Mouse (Mus musculus): Measurements from ENCODE around the gene Cx3cl1.

Gene Cx3cl1

DNA sequence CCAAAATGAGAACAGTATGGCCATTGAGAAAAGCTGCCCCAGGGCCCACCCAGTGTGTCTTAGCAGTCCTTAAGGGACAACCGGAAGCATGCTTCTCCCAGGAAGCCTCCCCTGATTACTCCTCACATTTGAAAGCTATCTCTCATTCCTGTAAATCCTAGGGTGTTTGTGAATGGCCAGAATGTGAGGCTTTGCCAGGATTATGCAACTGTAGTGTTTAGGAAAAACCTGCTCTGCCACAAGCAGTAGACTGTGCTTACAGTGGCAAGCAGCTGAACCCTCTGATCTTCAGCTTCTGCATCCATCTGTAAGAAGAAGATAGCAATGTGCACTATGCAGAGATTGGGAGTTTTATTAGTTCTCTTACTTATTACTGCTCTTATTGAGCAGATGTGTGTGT is 2.8 kb downstream of the Cx3cl1 start:
- no peak for DNase-seq

GRCm38 (mm10) chr8:94776346-94776745 is 4.5 kb downstream of the Cx3cl1 start:
- no peak for DNase-seq

DNA sequence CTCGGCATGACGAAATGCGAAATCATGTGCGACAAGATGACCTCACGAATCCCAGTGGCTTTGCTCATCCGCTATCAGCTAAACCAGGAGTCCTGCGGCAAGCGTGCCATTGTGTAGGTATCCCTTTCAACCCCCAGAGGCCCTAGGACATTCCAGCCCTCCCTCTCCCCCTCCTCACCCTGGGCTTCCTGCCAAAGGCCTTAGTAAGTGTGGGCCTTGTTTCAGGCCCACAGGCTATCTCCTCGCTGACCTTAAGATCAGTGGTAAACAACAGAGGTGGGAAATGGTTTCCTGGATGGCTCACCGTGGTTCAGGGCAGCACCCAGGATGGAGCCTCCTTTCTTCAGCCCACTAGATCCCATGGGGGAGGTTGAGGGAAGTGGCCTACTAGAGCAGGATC is 6.2 kb downstream of the Cx3cl1 start:
- DNase-seq, result no peak

GRCm38 (mm10) chr8:94778473-94778872 is 6.7 kb downstream of the Cx3cl1 start:
- no peak for DNase-seq

GRCm38 (mm10) chr8:94778895-94779533 is 7.2 kb downstream of the Cx3cl1 start:
- DNase-seq, result no peak

DNA sequence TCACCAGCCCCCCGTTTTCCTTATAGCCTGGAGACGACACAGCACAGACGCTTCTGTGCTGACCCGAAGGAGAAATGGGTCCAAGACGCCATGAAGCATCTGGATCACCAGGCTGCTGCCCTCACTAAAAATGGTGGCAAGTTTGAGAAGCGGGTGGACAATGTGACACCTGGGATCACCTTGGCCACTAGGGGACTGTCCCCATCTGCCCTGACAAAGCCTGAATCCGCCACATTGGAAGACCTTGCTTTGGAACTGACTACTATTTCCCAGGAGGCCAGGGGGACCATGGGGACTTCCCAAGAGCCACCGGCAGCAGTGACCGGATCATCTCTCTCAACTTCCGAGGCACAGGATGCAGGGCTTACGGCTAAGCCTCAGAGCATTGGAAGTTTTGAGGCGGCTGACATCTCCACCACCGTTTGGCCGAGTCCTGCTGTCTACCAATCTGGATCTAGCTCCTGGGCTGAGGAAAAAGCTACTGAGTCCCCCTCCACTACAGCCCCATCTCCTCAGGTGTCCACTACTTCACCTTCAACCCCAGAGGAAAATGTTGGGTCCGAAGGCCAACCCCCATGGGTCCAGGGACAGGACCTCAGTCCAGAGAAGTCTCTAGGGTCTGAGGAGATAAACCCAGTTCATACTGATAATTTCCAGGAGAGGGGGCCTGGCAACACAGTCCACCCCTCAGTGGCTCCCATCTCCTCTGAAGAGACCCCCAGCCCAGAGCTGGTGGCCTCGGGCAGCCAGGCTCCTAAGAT is 7.9 kb downstream of the Cx3cl1 start:
- DNase-seq, result no peak

- DNase-seq, result no peak
Observed at GRCm38 (mm10) chr8:94780491-94781154, 8.8 kb downstream of the Cx3cl1 start.

DNA sequence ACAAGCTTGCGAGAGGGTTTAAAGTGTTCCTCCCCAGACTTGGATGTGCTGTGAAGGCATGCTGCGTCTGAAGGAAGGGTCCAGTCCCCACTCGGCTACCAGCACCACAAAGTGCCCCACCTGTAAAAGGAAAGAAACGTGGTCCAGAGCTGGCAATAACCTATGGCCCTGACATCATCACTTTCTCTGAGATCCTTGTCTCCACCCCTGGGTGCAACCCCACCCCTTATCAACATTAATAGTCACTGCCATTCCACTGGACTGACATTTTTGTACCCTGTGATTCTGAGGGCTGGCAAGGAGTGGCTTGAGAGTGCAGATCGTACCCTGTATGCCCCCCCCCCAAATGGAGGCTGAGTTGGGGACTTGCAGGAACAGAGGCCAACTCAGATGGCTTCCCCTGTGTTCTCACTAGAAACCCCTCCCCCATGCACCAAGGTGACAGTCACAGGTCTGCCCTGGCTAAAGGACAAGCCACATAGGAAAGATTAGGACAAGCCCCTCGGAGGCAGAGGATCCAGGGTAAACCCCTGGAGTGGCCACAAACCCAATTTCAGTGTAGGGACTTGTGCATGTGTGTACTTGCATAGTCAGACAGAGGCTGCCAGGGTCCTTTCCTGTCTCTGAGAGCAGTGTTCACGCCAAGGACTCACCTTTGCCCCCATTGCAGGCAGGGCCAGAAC is 9.5 kb downstream of the Cx3cl1 start:
- DNase-seq, result no peak

- no peak for DNase-seq
Observed at GRCm38 (mm10) chr8:94781838-94782235, 10.0 kb downstream of the Cx3cl1 start.

DNA sequence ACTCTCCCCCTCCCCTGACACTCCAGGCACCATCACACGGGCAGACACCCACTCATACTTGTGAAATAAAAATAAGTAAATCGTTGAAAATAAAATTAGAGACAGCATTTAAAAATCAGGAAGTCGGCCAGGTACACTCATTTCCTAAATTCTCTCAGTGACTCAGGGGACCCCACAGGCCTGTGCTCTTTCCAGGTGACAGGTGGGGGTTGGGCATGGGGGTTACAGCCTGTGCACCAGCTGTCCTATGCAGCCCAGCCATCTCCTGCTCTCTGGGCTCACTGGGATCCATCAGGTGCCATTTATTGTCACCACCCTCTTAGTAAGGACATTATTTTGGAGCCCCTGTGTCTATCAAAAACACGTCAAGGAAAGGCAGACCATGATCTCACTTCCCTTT is 12.1 kb downstream of the Cx3cl1 start:
- DNase-seq, result no peak

DNA sequence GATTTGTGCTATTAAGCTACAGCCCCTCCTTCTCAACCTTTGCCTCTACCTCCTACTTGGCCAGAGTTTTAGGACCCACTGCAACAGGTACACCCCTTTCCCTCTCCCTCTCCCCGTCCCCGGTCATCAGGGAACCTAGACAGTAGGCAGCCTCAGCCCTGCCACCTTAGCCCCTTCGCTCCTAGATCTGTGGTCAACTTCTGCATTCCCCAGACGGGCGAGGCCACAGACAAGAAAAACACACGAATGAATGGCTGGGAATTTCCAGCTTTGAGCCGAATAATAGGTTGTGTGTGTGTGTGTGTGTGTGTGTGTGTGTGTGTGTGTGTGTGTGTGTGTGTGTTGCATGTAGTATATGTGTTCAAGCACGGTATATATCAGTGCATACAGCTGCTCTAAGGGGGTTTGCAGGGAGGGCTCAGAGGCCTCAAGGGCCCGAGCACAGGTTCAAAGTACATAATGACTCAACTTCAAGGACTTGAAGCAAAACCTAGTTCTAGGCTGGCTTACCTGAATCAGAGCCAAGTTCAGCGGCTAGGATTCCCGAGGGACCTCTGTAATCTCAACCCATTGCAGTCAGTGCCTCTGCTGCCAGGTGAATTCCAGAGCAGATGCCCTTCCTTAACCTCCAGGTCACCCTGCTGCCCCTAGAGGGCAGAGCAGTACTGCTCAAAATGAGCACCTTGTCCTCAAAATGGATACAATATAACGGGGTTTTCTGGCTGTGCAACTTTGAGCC is 13.6 kb downstream of the Cx3cl1 start:
- DNase-seq, result no peak

- DNase-seq, result no peak
Observed at GRCm38 (mm10) chr8:94785995-94786595, 14.3 kb downstream of the Cx3cl1 start.

- DNase-seq, result no peak
Observed at GRCm38 (mm10) chr8:94787524-94788501, 16.0 kb downstream of the Cx3cl1 start.

- no peak for DNase-seq
Observed at GRCm38 (mm10) chr8:94789256-94789955, 17.6 kb downstream of the Cx3cl1 start.

GRCm38 (mm10) chr8:94794368-94794767 is 22.6 kb downstream of the Cx3cl1 start:
- no peak for DNase-seq

DNA sequence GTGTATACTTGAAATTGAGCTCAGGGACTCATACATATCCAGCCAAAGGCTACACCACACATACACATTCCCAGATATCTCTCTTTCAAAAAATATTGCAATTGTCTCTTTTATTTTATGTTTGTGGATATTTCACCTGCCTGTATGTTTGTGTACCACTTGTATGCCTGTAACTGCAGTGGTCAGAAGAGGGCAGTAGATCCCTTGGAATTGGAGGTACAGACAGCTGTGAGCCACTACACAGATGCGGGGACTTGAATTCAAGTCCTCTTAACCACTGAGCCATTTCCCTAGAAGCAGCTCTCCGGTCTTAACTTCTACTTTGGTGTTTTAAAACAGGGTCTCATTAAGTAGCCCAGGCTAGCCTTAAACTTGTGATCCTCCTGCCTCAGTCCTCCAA is 23.0 kb downstream of the Cx3cl1 start:
- no peak for DNase-seq

- DNase-seq, result no peak
Observed at GRCm38 (mm10) chr8:94800278-94800968, 28.6 kb downstream of the Cx3cl1 start.

DNA sequence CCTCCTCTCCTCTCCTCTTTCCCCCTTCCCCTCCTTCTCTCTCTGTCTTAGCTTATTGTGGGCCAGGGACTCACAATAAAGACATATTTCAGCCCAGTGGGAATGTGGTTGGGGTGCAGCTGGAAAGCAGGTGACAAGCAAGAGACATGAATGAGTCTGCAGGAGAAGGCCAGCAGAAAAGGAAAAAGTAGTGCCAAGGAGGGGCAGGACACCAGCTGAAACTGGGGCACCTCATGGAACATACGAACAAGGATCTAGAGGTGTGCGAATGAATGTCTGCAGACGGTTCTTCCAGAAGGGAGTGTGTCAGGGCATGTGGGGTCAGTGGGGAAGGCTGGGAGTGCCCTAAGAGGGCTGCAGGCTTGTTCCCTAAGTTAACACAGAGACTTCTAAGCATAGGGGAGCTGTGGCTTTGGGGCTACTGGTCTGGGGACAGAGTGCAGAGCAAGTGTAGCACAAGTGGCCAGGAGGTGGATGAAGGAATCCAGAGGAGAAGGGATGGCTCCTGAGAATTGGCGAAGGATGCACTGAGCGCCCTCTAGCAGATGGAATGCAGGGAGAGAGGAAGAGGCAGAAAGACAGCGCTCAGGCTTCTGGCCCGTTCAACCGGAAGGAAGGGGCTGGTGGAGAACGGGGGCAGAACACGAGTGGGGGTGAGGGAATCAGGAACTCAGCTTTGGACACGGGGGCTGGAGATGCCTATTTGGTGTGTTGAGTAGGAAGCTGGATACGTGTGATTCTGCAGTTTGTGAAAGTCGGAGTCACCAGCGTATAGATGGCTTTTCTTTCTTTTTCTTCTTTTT is 29.7 kb downstream of the Cx3cl1 start:
- peak; percentile 49 for DNase-seq

- DNase-seq, result no peak
Observed at GRCm38 (mm10) chr8:94802375-94802774, 30.6 kb downstream of the Cx3cl1 start.

Data from cerebellum, adult 11-12 months (tissue).